In the genomic region with DNA sequence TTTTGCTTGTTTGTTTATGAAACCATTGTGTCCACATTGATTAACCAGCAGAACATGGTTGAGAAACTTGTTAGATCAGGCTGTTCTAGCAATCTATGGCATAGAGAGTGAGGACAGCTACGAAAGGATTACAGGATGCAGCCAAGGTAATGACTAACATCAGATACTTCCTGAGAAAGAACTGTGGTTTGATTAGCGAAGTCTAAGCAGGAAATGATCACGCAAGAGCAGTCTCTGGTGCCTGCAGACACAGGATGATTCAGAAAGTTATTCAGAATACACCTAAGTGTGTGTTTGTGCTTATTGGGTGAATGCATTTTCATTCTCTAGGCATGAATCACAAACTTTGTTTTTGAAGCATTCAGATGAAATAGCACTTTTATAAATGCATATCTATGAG, we compare ENCODE assay signal across 27 mouse cellular contexts.
"Had no signal": no experiment of that assay in that cellular context is flagged by ENCODE, and none has a peak within 500 bp of the region (broad histone marks: within the 10 kb centered on the region; RNA-seq: fewer than 3 reads in every experiment).

No protein-coding gene starts in this region.

- H3K4me1 ChIP-seq: heart, embryonic 10.5 days; heart, embryonic 12.5 days; hindbrain, embryonic 10.5 days; hindbrain, embryonic 12.5 days; intestine, embryonic 15.5 days; limb, embryonic 13.5 days; limb, embryonic 15.5 days; liver, embryonic 12.5 days had no signal

- H3K9ac ChIP-seq: heart, embryonic 12.5 days; hindbrain, embryonic 12.5 days; hindbrain, embryonic 14.5 days; intestine, embryonic 15.5 days; limb, embryonic 13.5 days; limb, embryonic 15.5 days; liver, embryonic 12.5 days; liver, embryonic 14.5 days had no signal

- H3K9me3 ChIP-seq: heart, embryonic 10.5 days; heart, embryonic 12.5 days; hindbrain, embryonic 10.5 days; hindbrain, embryonic 12.5 days; intestine, embryonic 15.5 days; limb, embryonic 13.5 days; limb, embryonic 15.5 days; liver, embryonic 12.5 days had no signal

- H3K4me3 ChIP-seq: gastrocnemius, adult 2 months; heart, embryonic 10.5 days; heart, embryonic 12.5 days; hindbrain, embryonic 10.5 days; hindbrain, embryonic 12.5 days; intestine, embryonic 15.5 days; limb, embryonic 13.5 days; limb, embryonic 15.5 days; liver, embryonic 12.5 days had no signal

- H3K36me3 ChIP-seq: heart, embryonic 10.5 days; heart, embryonic 12.5 days; hindbrain, embryonic 10.5 days; hindbrain, embryonic 12.5 days; intestine, embryonic 15.5 days; limb, embryonic 13.5 days; limb, embryonic 15.5 days; liver, embryonic 12.5 days had no signal

- H3K27ac ChIP-seq: gastrocnemius, adult 2 months; heart, embryonic 10.5 days; hindbrain, embryonic 10.5 days; hindbrain, embryonic 12.5 days; hindbrain, embryonic 14.5 days; intestine, embryonic 15.5 days; limb, embryonic 13.5 days; limb, embryonic 15.5 days; liver, embryonic 12.5 days; liver, embryonic 14.5 days had no signal

- H3K27me3 ChIP-seq: heart, embryonic 12.5 days; hindbrain, embryonic 12.5 days; intestine, embryonic 15.5 days; limb, embryonic 13.5 days; limb, embryonic 15.5 days; liver, embryonic 12.5 days had no signal

- H3K4me2 ChIP-seq: heart, embryonic 12.5 days; hindbrain, embryonic 12.5 days; hindbrain, embryonic 14.5 days; intestine, embryonic 15.5 days; limb, embryonic 13.5 days; limb, embryonic 15.5 days; liver, embryonic 12.5 days had no signal

- DNase-seq: gastrocnemius, adult 2 months; gastrocnemius, postnatal 10 days; gastrocnemius, postnatal 25 days; heart, adult 18-20 months; heart, postnatal 10 days; heart, postnatal 4 days; kidney, adult 18-20 months; kidney, adult 8-10 months; kidney, postnatal 10 days; kidney, postnatal 25 days; kidney, postnatal 4 days; layer of hippocampus, adult 9-11 months; layer of hippocampus, postnatal 36 days; left cerebral cortex, postnatal 4 days had no signal

- ATAC-seq: hindbrain, embryonic 16.5 days; inflammation-experienced regulatory T-cells, adult 6 months; intestine, embryonic 15.5 days; intestine, postnatal 0 days; liver, embryonic 12.5 days had no signal
